Mouse (Mus musculus): ENCODE results near the gene Nlrx1. TPM values are rescaled to one million over a fixed set of nuclear protein-coding genes. Genes with fewer than 3 reads are reported as not detected.
"Not testable (repeated sequence)": the region's sequence is repeated elsewhere in the genome, so short reads cannot be mapped to it uniquely, and the experiment has no call there.

The Nlrx1 gene
- polyA plus RNA-seq, 1 experiment from 2014 or later = 1.3 TPM

DNA sequence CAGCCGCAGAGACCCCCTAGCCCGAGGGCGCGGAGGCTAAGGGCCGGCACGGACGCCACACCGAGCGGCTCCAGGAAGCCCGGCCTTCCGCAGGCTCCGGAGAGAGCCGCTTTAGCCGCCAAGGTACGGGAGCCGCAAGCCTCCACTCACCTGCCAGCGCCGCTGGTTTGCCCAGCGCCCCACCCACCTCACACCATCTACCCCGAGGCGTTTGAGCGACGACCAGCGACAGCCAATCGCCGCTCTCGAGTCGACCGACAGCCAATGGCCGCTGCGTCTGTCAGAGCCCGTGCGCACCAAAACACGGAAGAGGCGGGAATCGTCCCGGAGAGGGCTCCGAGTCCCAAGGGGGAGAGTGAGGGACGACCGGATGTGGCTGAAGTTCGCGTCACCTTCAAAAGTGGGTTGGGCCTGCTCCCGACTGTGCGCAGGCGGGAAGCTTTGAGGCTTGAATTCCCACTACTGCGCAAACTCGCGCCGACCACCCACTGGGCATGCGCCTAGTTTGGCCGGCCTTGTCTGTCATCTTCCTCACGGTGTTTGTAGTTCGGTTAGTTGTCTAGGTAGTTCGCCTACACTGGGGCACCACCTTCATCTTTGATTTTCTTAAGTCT is 37.2 kb upstream of the Nlrx1 start, which contains the start of gene Hinfp:
Gene Hinfp, minus strand, starts transcription at position 206 of the 614 bp plus-strand sequence.
- POLR2A ChIA-PET = interaction anchor here (1.1 to 1.5 kb wide), 3 partner anchors 9 to 69 kb away, joined by 3 read pairs; no protein-coding TSS in a partner anchor
- peak; percentile 94 for DNase-seq (ENCODE audit: low read depth, low spot score)
- no peaks in the 10 kb centered on the region for H3K27me3 ChIP-seq
- peak; percentile 99 for ATAC-seq
- TF ChIP-seq CTCF (IDR thresholded peaks at IDR 0.05) = no peak
- CTCF ChIA-PET = interaction anchor here (1.0 kb wide), 1 partner anchor 13 kb away, joined by 3 read pairs; no protein-coding TSS in a partner anchor
- in situ Hi-C loops (cut with MboI; ENCODE audit: low pct_unique_long_range_greater_than_20kb) = no loop called here

DNA sequence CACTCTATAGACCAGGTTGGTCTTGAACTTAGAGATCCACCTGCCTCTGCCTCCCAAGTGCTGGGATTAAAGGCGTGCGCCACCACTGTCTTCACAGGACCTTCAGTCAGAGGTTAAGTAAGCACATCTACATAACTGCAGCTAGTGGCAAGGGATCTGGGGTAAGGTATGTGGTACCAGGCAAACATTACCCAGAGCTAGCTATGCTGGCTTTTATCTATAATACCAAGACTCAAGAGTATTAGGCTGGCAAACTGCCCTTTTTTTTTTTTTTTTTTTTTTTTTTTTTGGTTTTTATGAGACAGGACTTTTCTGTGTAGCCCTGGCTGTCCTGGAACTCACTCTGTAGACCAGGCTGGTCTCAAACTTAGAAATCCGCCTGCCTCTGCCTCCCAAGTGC is 31.6 kb upstream of the Nlrx1 start:
- in situ Hi-C loops (cut with MboI; ENCODE audit: low pct_unique_long_range_greater_than_20kb); DNase-seq (ENCODE audit: low read depth, low spot score); H3K27me3 ChIP-seq; ATAC-seq: not testable (repeated sequence)
- CTCF ChIA-PET = interaction anchor here (1.4 kb wide), 1 partner anchor 8 kb away, joined by 5 read pairs; no protein-coding TSS in a partner anchor
- POLR2A ChIA-PET = interaction anchor here (1.1 kb wide), 1 partner anchor 22 kb away, joined by 6 read pairs; no protein-coding TSS in a partner anchor

DNA sequence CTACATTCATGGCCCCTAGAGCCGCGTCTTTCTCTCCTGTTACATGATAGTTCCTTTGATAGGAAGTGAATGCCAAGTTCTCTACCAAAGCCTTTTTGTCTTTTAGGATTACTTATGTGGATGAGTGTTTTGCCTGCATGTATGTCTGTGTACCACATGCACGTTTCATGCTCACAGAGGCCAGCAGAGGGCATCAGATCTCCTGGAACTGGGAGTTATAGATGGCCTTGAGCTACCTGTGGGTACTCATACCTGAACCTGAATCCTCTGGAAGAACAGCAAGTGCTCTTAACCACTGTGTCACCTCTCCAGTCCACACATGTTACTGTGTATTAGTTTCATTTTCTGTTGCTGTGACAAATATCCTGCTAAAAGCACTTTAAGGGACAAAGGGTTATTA is 24.1 kb upstream of the Nlrx1 start:
- DNase-seq (ENCODE audit: low read depth, low spot score) (no peak), ATAC-seq (no peak)
- H3K27me3 ChIP-seq = no peaks in the 10 kb centered on the region
- ChIA-PET POLR2A (no interaction called here), CTCF (interaction anchor here (0.6 to 1.6 kb wide), 4 partner anchors 8 to 14 kb away, joined by 3 to 6 read pairs (median 5); partner anchors contain the start of gene Hinfp)
- in situ Hi-C loops (cut with MboI; ENCODE audit: low pct_unique_long_range_greater_than_20kb) = no loop called here
- no peak for TF ChIP-seq CTCF (IDR thresholded peaks at IDR 0.05)

DNA sequence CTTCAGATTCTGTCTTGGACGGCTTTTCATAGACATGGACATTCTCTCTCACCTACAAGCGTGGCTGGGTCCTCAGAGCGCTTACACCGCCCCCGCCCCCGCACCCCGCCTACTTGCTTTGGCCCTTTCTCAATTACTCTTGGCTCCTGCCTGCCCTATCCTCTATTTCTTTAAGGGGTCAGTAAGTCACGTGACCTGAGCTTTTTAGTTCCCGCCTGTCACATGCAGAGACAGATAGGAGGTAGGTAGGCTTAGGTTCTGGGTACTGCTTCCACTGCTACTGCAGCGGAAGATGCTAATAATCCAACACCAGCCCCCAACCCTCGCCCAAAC is 20.5 kb upstream of the Nlrx1 start:
- POLR2A ChIA-PET = no interaction called here
- H3K27me3 ChIP-seq = no peaks in the 10 kb centered on the region
- TF ChIP-seq CTCF (IDR thresholded peaks at IDR 0.05) = no peak
- in situ Hi-C loops (cut with MboI; ENCODE audit: low pct_unique_long_range_greater_than_20kb) = no loop called here
- CTCF ChIA-PET = no interaction called here
- ATAC-seq (no peak), DNase-seq (ENCODE audit: low read depth, low spot score) (no peak)

DNA sequence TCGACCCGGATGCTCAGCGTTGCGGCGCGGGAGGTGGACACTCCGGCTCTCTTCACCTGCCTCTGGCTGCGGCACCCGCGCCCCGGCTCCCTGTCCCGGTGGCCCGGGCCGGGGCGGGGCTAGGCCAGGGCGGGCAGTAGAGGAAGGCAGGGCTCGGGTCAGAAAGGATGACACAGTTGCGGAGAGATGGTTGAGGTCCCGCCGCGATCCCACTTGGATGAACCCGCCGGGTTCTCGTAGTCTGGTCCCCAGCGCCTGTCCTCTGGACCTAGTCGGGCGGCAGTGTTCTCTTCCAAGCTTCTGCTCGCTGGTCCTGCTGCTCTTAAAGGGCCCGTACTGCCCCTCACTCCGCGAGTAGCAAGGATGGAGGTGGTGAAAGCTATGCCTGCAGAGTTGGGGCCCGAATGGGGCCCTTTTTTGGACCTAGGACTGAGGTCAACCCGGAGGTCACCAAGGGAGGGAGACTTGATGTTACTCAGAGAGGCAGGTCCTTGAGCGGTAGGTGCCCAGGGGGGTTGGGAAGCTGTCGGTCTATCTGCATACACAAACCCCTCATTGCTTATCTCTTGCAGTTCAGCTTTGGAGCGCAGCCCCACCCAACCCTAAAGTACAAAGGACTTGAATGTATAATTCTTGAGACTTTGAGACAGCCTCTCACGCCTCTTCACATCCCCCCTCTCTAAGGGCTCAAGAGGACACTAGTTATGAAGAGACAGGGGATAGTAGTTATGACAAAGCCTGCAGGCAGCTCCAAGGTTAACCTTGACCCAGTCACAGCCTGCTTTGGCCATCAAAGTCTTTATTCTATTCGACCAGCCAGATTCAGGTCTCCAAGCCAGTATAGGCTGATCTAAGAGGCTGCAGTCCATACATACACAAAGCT is 19.9 kb upstream of the Nlrx1 start, which contains the start of gene Abcg4:
Gene Abcg4, minus strand, starts transcription at position 540 of the 883 bp plus-strand sequence.
- DNase-seq (ENCODE audit: low read depth, low spot score) = no peak
- ChIA-PET POLR2A (no interaction called here), CTCF (no interaction called here)
- no peak for ATAC-seq
- in situ Hi-C loops (cut with MboI; ENCODE audit: low pct_unique_long_range_greater_than_20kb) = no loop called here
- TF ChIP-seq CTCF (IDR thresholded peaks at IDR 0.05) = no peak
- H3K27me3 ChIP-seq = no peaks in the 10 kb centered on the region

DNA sequence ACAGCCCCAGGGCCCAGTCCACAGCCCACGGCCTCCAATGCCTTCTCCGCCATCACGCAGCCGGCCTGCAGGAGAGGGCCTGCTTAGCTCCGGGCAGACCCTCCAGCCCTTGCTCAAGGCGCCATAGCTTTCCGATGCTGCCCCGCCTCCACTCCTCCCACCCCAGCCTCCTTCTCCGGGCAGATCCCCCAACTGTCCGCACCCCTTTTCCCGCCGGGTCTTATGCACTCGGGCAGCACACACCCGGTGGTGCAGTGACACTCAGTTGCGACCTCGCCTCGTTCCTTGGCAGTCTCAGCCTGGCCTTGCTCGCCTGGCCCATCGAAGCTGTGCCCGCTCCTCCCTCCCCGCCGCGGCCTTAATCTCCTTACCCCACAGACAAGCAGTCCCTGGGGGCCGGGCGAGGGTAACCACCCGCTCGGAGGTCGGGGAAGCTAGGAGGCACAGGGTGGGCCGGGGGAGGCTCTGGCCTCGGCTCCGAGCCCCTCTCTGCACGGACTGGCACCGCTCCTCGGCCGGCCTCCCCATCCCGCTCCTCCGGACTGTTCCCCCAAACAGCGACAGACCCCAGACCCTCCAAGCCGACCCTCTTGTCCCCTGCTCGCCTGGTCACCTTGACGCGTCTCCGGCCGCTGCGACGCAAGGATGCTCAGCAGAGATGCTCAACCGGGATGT is 19.1 kb upstream of the Nlrx1 start:
- ATAC-seq = no peak
- ChIA-PET POLR2A (interaction anchor here (0.7 kb wide), 2 partner anchors 9 to 11 kb away, joined by 3 to 6 read pairs; no protein-coding TSS in a partner anchor), CTCF (no interaction called here)
- in situ Hi-C loops (cut with MboI; ENCODE audit: low pct_unique_long_range_greater_than_20kb) = no loop called here
- no peak for DNase-seq (ENCODE audit: low read depth, low spot score)
- no peaks in the 10 kb centered on the region for H3K27me3 ChIP-seq
- TF ChIP-seq CTCF (IDR thresholded peaks at IDR 0.05) = no peak

DNA sequence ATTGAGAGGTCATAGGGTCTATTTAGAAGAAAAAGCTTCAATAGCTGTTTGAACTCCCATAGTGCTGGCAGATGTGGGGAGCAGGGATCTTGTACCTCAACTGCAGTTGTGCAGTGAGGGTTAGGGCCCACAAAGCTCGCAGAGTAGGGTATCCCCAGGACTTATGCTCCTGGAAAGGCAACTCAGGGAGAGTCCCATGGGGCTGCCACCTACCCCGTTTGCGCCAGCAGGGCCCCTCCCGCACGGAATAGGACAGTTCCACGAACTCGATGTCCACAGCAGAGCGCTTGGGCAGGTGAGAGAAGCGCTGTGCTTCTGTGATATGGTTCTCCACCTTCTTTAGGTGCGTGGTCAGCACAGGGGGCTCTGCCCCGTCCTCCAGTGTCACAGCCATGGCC is 18.6 kb upstream of the Nlrx1 start:
- ChIA-PET CTCF (no interaction called here), POLR2A (interaction anchor here (0.7 kb wide), 2 partner anchors 9 to 12 kb away, joined by 3 to 6 read pairs; no protein-coding TSS in a partner anchor)
- no peaks in the 10 kb centered on the region for H3K27me3 ChIP-seq
- DNase-seq (ENCODE audit: low read depth, low spot score) (no peak), ATAC-seq (no peak)
- in situ Hi-C loops (cut with MboI; ENCODE audit: low pct_unique_long_range_greater_than_20kb) = no loop called here
- TF ChIP-seq CTCF (IDR thresholded peaks at IDR 0.05) = no peak

DNA sequence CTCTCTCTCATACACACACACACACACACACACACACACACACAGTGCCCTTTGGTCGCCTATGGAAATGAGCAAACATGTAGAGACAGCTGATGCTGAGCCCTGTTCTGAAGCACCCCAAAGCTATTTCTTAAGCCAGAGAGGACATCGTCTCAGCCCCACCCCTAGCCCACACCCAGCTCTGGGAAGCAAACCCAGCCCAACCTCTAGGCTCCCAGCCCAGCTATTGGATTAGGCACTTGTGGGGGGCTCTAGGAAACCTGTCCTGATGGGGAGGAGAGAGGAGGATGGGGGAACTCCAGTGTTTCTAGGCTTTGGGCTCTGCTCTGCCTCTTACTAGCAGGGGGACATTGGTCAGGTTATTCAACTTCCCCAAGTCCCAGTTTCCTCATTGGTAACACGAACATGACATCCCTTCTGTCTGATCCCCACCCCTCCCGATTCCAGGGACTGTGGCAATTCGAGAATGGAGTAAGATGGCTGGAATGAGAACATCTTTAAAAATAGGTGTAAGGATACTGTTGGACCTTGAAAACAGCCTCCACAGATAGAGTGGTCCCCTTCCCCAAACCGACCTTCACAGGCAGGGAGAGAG is 18.0 kb upstream of the Nlrx1 start:
- in situ Hi-C loops (cut with MboI; ENCODE audit: low pct_unique_long_range_greater_than_20kb) = no loop called here
- no peak for DNase-seq (ENCODE audit: low read depth, low spot score)
- no peaks in the 10 kb centered on the region for H3K27me3 ChIP-seq
- CTCF ChIA-PET = interaction anchor here (1.3 kb wide), 1 partner anchor 19 kb away, joined by 3 read pairs; no protein-coding TSS in a partner anchor
- no peak for TF ChIP-seq CTCF (IDR thresholded peaks at IDR 0.05)
- no peak for ATAC-seq
- POLR2A ChIA-PET = interaction anchor here (0.6 to 0.8 kb wide), 3 partner anchors 8 to 34 kb away, joined by 3 to 6 read pairs (median 4); no protein-coding TSS in a partner anchor

DNA sequence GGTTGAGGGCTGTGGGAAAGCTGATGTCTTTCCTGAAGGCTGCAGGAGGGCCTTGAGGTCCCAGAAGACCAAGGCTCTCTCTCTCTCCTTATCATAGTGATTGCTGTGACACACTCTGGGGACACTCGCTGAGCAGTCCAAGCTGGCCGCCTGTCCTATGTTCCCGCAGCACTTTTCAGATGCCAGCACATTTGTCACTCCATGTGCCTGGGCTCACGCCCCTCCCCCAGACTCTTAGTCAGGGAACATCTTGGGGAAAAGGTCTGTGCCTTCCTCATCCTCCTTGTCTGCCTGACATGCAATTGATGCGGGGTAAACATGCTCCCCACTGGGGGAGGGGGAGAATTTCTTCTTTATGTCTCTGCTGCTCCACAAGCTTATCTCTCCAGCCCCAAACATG is 14.8 kb upstream of the Nlrx1 start:
- no peak for ATAC-seq
- no peaks in the 10 kb centered on the region for H3K27me3 ChIP-seq
- ChIA-PET CTCF (interaction anchor here (3.1 kb wide), 1 partner anchor 11 kb away, joined by 8 read pairs; no protein-coding TSS in a partner anchor), POLR2A (no interaction called here)
- DNase-seq (ENCODE audit: low read depth, low spot score) = no peak
- no peak for TF ChIP-seq CTCF (IDR thresholded peaks at IDR 0.05)
- in situ Hi-C loops (cut with MboI; ENCODE audit: low pct_unique_long_range_greater_than_20kb) = no loop called here

DNA sequence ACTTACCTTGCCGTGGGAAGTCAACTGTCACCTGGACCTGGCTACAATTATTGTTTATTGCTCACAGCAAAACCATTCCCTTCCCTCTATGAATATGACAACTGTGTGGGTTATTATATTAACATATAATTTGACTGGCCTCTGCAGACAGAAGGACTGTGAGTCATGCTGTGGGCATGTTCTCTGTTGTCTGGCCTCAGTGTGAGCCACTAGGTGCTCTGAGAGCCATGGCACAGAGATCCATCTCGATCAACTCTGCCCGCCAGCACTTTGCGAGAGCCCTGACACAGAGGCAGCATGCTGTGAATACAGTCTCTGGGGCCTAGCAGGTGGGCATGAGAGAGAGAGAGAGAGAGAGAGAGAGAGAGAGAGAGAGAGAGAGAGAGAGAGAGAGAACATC is 1.6 kb upstream of the Nlrx1 start:
- H3K27me3 ChIP-seq = no peaks in the 10 kb centered on the region
- ATAC-seq = no peak
- no peak for TF ChIP-seq CTCF (IDR thresholded peaks at IDR 0.05)
- ChIA-PET CTCF (interaction anchor here (1.6 kb wide), 1 partner anchor 36 kb away, joined by 5 read pairs; the partner anchor contains the start of gene Cbl), POLR2A (no interaction called here)
- no peak for DNase-seq (ENCODE audit: low read depth, low spot score)
- in situ Hi-C loops (cut with MboI; ENCODE audit: low pct_unique_long_range_greater_than_20kb) = no loop called here

Data from Patski (cell line).